Mouse (Mus musculus) spleen, adult 12 weeks (tissue): ENCODE measurements around the gene Hes2.

Experiments used
- DNase-seq: peaks from one replicate; pipeline ENCODE4 v3.0.0; 2022; ENCODE audit warnings: low spot score

The Hes2 gene

DNA sequence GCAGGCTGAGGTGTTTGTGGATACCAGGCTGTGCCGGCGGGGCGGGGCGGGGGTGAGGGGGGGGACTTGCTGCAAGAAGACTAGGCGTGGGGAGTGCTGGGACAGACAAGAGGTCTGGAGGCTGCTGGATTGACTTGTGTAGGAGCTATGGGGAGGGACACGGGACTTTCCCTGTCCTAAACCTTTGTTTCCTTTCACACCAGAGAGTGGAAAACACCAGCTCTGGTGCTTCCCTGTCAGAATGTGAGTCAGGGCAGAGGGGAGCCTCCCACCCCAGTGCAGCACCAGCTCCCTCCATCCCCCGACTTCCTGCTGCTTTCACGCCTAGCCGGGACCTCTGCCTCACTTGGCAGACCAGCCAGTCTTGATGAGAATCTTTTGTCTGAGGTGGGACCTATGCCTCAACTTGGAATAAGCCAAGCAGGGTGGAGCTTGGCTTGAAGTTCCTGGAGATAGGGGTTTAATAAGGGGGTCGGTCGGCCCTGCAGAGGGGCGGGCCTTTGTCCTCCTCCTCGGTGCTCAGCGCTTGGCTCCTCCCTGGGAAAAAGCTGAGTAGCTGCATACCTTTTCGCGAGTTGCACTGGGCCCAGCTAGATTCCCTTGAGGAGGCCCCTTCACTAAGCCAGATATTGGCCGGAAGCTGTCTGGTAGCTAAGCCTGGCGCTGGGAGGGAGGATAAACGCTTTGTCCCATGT, 27.0 kb downstream of the Hes2 start:
- DNase-seq: no peak

DNA sequence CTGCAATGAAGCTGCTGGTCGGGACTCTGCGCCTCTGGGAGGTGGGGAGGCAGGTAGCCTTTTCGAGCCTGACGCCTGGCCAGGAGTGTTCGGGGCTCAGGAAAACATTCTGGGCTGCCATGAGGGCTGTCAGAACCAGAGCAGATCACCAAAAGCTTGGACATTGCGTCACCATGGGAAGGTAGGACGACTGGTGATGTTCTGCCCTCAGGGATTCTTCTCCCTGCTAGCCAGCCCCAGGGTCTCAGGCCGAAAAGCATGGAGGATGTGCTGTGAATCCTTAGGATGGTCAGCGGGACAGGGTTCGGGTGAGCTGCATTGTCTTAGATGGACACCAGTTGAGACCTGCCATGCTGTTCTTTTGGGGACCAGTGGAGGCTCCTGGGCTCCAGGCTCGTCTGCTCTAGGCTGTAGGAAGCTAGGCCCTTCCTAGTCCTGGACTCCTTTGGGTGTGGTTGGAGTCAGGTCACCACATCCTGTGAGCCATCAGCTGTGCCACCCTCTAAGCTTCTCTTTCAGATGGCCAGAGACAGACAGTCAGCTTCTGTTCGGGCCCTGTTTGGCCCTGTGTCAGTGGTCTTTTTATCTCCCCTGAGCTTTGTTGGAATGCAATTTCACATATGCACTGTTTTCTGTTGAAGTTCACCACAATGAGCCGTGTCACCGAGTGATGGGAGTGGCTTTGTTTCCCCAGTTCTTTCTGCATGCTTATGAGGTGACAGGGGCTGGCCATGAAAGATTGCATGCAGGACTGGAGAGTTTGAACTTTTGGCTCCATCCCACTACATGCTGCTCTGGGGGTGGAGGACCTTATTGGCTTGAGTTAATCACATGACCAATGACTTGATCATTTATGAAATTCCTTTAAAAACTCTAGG, 27.8 kb downstream of the Hes2 start:
- DNase-seq: no peak

DNA sequence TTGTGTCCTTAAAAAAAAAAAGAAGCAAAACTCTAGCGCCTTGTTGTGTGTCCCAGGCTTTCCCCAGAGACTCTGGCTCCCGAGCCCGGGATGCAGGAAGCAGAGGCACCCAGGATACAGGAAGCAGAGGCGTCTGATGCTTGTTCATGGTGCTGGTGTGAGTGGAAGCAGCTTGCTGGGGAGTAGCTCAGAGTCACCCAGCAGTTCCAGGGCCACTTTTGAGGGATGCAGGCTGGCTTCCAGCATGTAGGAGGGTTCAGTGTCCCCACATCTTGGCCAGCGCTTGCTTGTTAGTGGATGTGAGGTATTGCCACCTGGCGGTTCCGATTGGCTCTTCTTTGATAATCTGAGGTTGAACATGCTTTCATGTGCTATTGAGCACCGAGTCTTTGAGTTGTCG, 28.5 kb downstream of the Hes2 start:
- no peak for DNase-seq

- DNase-seq: no peak
Measured at GRCm38 (mm10) chr4:152188651-152189050, 30.0 kb downstream of the Hes2 start.

GRCm38 (mm10) chr4:152189071-152189470, 30.4 kb downstream of the Hes2 start:
- no peak for DNase-seq

DNA sequence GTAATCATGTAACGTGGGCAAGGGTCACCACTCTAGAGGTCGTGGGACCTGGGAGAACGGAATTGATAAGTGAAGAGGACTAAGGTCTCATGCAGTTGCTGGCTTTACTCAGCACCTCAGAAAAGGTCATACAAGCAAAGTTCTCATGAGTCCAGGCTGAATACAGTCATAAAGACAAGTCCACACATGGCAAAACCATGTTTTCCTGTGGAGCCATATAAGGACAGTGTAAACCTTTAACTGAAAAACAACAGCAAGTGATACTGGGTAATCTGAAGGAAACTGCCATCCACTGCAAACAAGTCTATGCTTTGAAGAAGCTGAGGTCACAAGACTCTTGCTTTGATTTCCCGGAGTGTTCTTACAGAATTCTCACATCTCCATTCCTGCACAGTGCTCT, 31.0 kb downstream of the Hes2 start:
- DNase-seq: no peak

- no peak for DNase-seq
Measured at GRCm38 (mm10) chr4:152190096-152190653, 31.5 kb downstream of the Hes2 start.

DNA sequence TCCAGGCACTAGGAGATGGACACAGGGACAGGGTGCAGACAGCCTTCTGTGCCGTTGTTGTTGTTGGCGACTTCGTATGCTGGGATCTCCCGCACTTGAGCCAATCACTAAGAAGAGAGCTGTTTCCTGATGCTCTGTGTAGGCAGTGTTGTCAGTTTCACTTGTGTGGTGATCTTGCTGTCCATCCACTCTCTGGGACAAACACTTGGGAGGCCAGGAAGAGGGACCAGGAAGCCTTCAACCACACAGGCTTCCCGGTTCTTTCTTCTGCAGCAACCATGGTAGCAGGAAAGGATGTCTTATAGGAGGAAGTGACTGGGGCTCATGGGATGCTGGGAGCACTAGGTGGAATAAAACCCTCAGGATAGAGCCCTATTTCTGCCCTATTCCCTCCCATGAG, 32.0 kb downstream of the Hes2 start:
- DNase-seq: no peak

DNA sequence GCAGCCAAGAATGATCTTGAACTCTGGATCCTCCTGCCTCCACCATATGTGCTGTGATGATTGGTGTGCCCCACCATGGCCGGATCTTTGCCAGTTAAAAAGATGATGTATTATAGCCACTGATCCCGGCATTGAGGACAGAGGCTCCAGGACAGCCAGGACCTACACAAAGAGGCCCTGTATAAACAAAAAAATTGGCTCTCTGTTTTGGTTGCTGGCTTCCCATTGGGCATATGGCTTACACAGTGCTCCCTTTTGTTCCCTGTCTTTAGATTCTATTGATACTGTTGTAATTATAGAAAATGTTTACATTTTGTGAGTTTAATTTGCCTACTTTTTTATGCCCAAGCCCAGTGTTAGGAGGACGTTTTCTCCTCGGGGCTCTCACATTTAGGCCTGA, 33.9 kb downstream of the Hes2 start:
- no peak for DNase-seq

GRCm38 (mm10) chr4:152194476-152195175, 36.0 kb downstream of the Hes2 start:
- no peak for DNase-seq

- no peak for DNase-seq
Measured at GRCm38 (mm10) chr4:152196276-152196675, 37.6 kb downstream of the Hes2 start.

DNA sequence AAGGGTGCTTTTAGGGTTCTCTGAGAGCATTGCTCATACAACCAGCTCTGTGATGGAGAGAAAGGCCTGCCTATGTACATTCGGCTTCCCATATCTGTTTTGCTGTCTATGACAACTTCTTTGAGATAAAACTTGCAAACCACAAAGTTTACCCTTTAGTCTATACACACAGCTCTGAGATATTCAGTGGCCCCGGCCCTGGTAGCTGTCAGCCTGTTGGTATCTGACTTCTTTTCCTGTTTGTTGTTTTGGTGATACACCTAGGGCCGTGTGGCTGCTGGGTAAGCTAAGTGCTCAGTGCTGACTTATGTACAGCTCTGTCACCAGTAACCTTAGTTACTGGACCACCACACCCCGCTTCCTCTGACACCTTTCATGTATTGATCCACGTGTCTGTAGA, 38.9 kb downstream of the Hes2 start:
- no peak for DNase-seq

- DNase-seq: no peak
Measured at GRCm38 (mm10) chr4:152199617-152200016, 41.0 kb downstream of the Hes2 start.

DNA sequence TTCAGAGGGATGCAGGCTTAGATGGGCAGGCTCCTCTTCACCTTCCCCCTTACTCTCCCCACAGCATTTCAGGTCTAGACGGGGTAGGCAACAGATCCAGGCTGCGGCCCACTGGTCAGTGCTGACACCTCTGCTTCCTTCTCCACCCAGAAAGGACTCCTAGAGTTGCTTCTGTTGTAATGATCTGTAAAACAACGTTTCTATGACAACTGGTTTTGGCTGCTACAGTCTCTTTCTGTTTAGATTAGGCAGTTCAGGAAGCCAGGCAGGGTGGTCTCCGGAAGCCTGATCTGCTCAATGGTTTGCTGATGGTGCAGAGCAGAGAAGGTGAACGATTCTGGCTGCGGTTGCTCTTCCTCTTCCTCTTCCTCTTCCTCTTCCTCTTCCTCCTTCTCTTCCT, 42.8 kb downstream of the Hes2 start:
- DNase-seq: no peak

GRCm38 (mm10) chr4:152202418-152202817, 43.8 kb downstream of the Hes2 start:
- DNase-seq: no peak

DNA sequence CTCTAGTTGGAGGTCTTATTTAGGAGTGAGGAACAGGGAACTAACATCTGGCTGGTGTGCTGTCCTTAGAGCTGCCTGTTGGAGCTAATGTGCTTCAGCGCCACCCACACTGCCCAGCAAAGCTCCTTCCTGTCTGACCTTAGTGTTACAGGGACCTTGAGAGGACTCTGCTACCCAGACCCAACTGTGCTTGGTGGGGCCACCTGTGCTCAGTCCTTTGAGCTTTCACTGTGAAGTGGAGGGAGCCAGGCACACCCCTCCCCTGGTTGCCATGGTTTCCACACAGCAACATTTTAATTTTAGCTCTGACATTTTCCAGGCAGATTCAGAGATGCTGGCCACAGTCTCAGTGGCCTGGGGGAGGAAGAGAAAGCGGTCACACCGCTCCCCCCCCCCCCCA, 44.2 kb downstream of the Hes2 start:
- no peak for DNase-seq

- no peak for DNase-seq
Measured at GRCm38 (mm10) chr4:152204663-152205062, 46.0 kb downstream of the Hes2 start.

GRCm38 (mm10) chr4:152206199-152206598, 47.5 kb downstream of the Hes2 start:
- no peak for DNase-seq

DNA sequence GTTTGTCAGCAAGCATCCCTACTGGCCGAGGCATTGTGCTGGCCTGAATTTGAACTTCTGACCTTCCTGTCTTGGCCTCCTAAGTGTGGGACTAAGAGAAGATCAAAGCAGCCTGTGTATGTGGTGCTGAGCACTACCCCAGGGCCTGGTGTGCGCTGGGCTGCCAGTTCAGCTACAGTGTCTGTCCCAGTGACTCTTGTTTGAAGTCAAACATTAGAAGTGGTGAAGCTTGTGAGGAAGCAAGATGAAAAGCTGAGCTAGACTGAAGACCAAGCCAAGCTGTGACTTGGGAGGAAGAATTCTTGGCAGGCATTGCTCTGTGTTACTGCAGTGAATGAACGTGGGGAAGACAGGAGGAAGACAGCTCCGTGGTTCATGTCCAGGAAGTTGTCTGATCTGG, 51.0 kb downstream of the Hes2 start:
- DNase-seq: no peak
